Mouse (Mus musculus) lung, adult 2 months (tissue): ENCODE data around the gene Trappc2l.

Experiments used
- CTCF ChIP-seq: fragments of 200-500 bp; IDR thresholded peaks from 2 replicates; pipeline ENCODE4 v1.5.1; 2011; ENCODE audit warnings: mild to moderate bottlenecking, low read length, control low read depth; ENCODE audit not compliant: insufficient read depth
- POLR2A ChIP-seq: fragments of 200-500 bp; IDR thresholded peaks from 2 replicates; pipeline ENCODE4 v1.6.1; 2011; ENCODE audit warnings: low read depth, mild to moderate bottlenecking, control low read depth, low read length, borderline replicate concordance; ENCODE audit errors: extremely low read depth

- TF ChIP-seq CTCF = no peak
- TF ChIP-seq POLR2A = no peak
Observed at GRCm38 (mm10) chr8:122663670-122664069, 52.2 kb downstream of the Trappc2l start.
